Mouse (Mus musculus) T-helper 1 cell (primary cell): ENCODE results near the gene Olfr493.

Experiments
- in situ Hi-C: fragments of 300-600 bp; cut with MboI, MseI; formaldehyde crosslinking; loops from one replicate; pipeline ENCODE4 v1.15.1; 2025; ENCODE audit warnings: high pct_unique_total_duplicates

Gene Olfr493

GRCm38 (mm10) chr7:108346879-108347278 lies at the start of gene Olfr493:
TSS of gene Olfr493 (minus strand) at chr7:108346979.
- in situ Hi-C loops: no loop called here

DNA sequence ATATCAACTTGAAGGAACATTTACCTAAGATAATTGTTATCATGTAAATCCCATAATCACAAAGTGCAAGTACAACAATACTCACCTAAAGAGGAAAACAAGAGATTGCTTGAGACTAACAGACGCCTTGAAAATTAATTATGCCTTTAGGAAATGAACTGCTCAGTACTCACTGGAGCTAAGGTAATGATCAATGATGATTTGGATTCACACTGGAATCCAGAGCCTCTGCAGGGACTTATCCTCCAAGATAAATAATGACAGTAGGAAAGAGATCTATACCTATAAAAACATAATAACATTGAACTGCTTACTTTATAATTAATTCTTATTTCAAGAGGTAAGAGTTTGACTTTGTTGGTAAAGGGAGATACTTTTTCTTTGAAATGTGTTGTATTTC lies 46.1 kb upstream of the Olfr493 start, which contains the start of gene Olfr495:
TSS of gene Olfr495 (plus strand) at position 301 of the 400 bp plus-strand sequence.
- in situ Hi-C loops: no loop called here

- in situ Hi-C loops: no loop called here
These were observed 18.3 kb upstream of the Olfr493 start, which contains the start of gene Olfr494 for GRCm38 (mm10) chr7:108365035-108365434. TSS of gene Olfr494 (plus strand) at chr7:108365335.

- in situ Hi-C loops: no loop called here
These were observed 23.2 kb downstream of the Olfr493 start, which contains the start of gene Olfr492 for GRCm38 (mm10) chr7:108323574-108323973. TSS of gene Olfr492 (minus strand) at chr7:108323674.

GRCm38 (mm10) chr7:108313151-108313550 lies 33.6 kb downstream of the Olfr493 start, which contains the start of gene Olfr491:
TSS of gene Olfr491 (plus strand) at chr7:108313451.
- in situ Hi-C loops: no loop called here
